Mouse (Mus musculus): Measurements from ENCODE around the gene Cntn5. TPM values are rescaled to one million over a fixed set of nuclear protein-coding genes. Genes with fewer than 3 reads are reported as not detected.
A peak's percentile ranks its signal among the peaks of the same experiment; 100 is the strongest.

Cntn5 gene
- polyA plus RNA-seq, 1 experiment from 2014 or later = 8.2 TPM

DNA sequence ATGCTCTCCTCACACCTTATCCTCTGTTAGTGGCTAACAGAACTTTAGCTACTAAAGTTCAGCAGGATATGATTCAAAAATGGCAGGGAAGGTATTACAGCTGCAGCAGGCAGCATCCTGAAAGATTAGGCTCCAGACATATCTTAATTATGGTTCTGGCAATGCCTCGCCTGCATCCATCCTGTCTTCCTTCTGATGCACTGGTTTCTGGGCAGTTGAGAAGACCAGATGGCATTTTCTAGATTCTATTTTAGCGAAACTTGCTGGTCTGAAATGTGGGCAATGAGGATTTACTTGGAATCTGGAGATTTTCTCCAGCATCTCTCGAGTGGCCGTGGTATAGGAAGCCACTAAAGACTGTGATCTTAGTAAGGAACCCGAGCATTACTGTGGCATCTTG is 1230.0 kb downstream of the Cntn5 start:
- H3K9me3 ChIP-seq (replicated peaks; ENCODE audit: control insufficient read depth, low read length) = no peaks in the 10 kb centered on the region
- no peak overlapping the region for H3K27ac ChIP-seq (ENCODE audit: low read depth, low read length)
- H3K4me2 ChIP-seq (ENCODE audit: low read length) = no peak overlapping the region
- ATAC-seq (no peak), DNase-seq (ENCODE audit: low spot score) (no peak)
- H3K36me3 ChIP-seq (ENCODE audit: control insufficient read depth, insufficient read depth, low read length) = no peaks in the 10 kb centered on the region
- no peaks in the 10 kb centered on the region for H3K27me3 ChIP-seq (replicated peaks; ENCODE audit: control insufficient read depth, insufficient read depth, low read length)
- 87% methylated on average over 5 of the region's 5 CpGs for WGBS
- H3K9ac ChIP-seq (ENCODE audit: low read length) = no peak overlapping the region
- no peak overlapping the region for H3K4me3 ChIP-seq (ENCODE audit: low read depth, low read length)
- no peaks in the 10 kb centered on the region; the same call in 1 of the 2 replicates for H3K4me1 ChIP-seq (ENCODE audit: control insufficient read depth, insufficient read depth, low read length)

DNA sequence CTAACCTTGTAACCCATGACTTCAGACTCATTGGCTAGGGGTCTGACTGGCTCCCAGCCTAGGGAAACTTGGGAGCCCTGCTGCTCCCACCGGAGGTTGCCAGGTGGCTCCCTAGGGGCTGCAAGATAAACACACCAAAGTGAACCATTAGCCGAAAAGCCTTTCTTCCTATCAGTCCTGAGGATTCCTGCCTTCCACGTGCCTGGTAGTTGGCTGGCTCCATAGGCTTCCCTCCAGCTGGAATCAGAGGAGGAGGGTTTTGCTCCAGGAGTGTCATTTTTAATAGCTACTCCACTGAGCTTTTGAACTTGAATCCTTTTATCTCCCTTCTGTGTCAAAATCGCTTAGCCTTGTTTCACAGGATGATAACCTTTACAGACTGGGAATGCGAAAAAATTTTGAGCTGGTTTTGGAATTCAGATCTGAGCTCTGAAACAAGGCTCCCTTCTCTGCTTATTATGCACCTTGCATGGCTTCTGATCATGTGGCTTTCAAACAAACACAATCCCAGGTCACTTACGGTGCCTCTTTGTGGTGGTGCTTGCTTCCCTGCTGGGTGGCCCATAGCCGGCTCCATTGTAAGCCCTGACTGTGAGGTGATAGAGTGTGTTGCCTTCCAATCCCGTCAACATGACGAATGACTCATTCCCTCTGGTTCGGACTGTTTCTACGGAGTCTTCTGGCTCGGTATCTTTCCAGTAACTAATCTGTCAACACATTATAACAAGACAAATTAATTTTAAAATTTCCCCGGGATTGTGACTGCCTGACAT is 1231.1 kb downstream of the Cntn5 start:
- Histone ChIP-seq H3K27ac (ENCODE audit: low read depth, low read length) (no peak overlapping the region), H3K9me3 (replicated peaks; ENCODE audit: control insufficient read depth, low read length) (no peaks in the 10 kb centered on the region), H3K27me3 (replicated peaks; ENCODE audit: control insufficient read depth, insufficient read depth, low read length) (no peaks in the 10 kb centered on the region), H3K9ac (ENCODE audit: low read length) (no peak overlapping the region), H3K4me3 (ENCODE audit: low read depth, low read length) (no peak overlapping the region), H3K4me2 (ENCODE audit: low read length) (no peak overlapping the region), H3K36me3 (ENCODE audit: control insufficient read depth, insufficient read depth, low read length) (no peaks in the 10 kb centered on the region), H3K4me1 (ENCODE audit: control insufficient read depth, insufficient read depth, low read length) (no peaks in the 10 kb centered on the region)
- DNase-seq (ENCODE audit: low spot score) = peak; percentile 64
- 6% methylated on average over 13 of the region's 13 CpGs for WGBS
- peak; percentile 85 for ATAC-seq

DNA sequence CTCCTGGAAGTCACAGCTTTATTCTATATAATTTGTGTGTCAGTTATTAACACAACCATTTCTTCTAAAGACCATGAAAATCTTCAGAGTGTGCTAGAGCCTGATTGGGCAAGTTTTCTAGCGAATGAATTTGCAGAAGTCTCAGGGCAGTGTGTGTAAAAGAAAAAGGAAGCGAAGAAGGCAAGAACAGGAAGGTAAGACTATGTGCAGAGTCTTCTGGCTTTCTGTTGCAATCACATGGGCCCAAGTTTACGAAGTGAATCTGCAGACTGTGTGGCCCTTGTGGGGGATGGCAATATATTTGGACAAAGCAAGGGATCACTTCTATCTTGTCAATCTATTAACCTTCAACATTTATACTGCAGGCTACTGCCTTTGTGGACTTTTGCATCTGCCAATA is 1251.1 kb downstream of the Cntn5 start:
- no peak for DNase-seq (ENCODE audit: low spot score)
- Histone ChIP-seq H3K4me3 (ENCODE audit: low read depth, low read length) (no peak overlapping the region), H3K27me3 (replicated peaks; ENCODE audit: control insufficient read depth, insufficient read depth, low read length) (no peaks in the 10 kb centered on the region), H3K27ac (ENCODE audit: low read depth, low read length) (no peak overlapping the region), H3K9me3 (replicated peaks; ENCODE audit: control insufficient read depth, low read length) (no peaks in the 10 kb centered on the region), H3K9ac (ENCODE audit: low read length) (no peak overlapping the region), H3K36me3 (ENCODE audit: control insufficient read depth, insufficient read depth, low read length) (no peaks in the 10 kb centered on the region), H3K4me2 (ENCODE audit: low read length) (no peak overlapping the region), H3K4me1 (ENCODE audit: control insufficient read depth, insufficient read depth, low read length) (no peaks in the 10 kb centered on the region)
- no peak for ATAC-seq
- 91% methylated on average over 3 of the region's 3 CpGs for WGBS

DNA sequence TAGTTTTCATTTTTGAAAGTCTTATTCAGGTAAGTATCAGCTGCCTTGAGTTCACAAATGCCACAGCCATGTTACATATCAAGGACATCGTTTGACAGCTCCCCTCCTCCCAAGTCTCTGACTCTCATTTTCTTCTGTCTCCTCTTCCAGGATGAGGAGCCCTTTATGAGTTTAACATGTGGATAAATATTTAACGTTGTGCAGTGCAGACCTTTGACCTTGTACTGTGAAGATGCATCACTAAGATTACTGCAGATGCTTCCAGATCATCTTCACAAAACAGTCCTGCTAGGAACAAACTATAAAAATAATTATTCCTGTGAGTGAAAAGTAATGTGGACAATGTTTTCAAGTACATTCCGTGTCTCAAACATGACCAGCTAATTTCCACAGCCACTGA is 1257.2 kb downstream of the Cntn5 start:
- H3K27me3 ChIP-seq (replicated peaks; ENCODE audit: control insufficient read depth, insufficient read depth, low read length) = no peaks in the 10 kb centered on the region
- H3K4me3 ChIP-seq (ENCODE audit: low read depth, low read length) = no peak overlapping the region
- no peak overlapping the region for H3K4me2 ChIP-seq (ENCODE audit: low read length)
- H3K9ac ChIP-seq (ENCODE audit: low read length) = no peak overlapping the region
- no peaks in the 10 kb centered on the region for H3K9me3 ChIP-seq (replicated peaks; ENCODE audit: control insufficient read depth, low read length)
- no peaks in the 10 kb centered on the region for H3K36me3 ChIP-seq (ENCODE audit: control insufficient read depth, insufficient read depth, low read length)
- no peaks in the 10 kb centered on the region for H3K4me1 ChIP-seq (ENCODE audit: control insufficient read depth, insufficient read depth, low read length)
- ATAC-seq = no peak
- 79% methylated on average over 3 of the region's 3 CpGs for WGBS
- DNase-seq (ENCODE audit: low spot score) = no peak
- H3K27ac ChIP-seq (ENCODE audit: low read depth, low read length) = no peak overlapping the region

DNA sequence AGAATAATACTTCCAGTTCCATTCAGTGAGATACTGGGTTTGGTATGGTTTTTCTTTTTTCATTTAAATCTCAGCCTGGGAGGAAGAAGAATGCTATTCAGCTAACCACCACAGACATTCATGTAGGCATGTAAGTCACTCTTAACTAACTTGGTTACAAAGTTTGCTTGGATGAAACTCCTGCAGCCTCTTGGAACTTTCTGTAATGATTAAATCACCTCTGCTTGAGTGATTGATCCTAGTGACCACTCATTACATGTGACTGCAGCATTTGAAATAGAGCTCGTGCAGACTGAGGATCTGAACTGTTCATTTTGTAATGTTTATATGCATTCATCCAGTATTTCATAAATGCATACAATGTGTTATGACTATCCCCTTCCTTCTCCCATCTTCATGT is 1258.3 kb downstream of the Cntn5 start:
- no peak overlapping the region for H3K9ac ChIP-seq (ENCODE audit: low read length)
- no peak for ATAC-seq
- 72% methylated on average over 1 of the region's 1 CpGs for WGBS
- H3K4me2 ChIP-seq (ENCODE audit: low read length) = no peak overlapping the region
- no peak overlapping the region for H3K4me3 ChIP-seq (ENCODE audit: low read depth, low read length)
- no peak for DNase-seq (ENCODE audit: low spot score)
- H3K27me3 ChIP-seq (replicated peaks; ENCODE audit: control insufficient read depth, insufficient read depth, low read length) = no peaks in the 10 kb centered on the region
- no peak overlapping the region for H3K27ac ChIP-seq (ENCODE audit: low read depth, low read length)
- H3K9me3 ChIP-seq (replicated peaks; ENCODE audit: control insufficient read depth, low read length) = no peaks in the 10 kb centered on the region
- H3K36me3 ChIP-seq (ENCODE audit: control insufficient read depth, insufficient read depth, low read length) = no peaks in the 10 kb centered on the region
- H3K4me1 ChIP-seq (ENCODE audit: control insufficient read depth, insufficient read depth, low read length) = no peaks in the 10 kb centered on the region

Small RNAs within 50 kb of the gene (microRNA-seq; reads per million reads assigned to microRNA genes)
- gene Gm24496 (not detected), gene Gm25086 (not detected), gene Gm26195 (not detected), gene Mir6237 (not detected)

All from forebrain, embryonic 14.5 days (tissue).